Mouse (Mus musculus) heart, embryonic 16.5 days (tissue): Measurements from ENCODE around the gene Acadvl. TPM values are rescaled to one million over a fixed set of nuclear protein-coding genes. Genes with fewer than 3 reads are reported as not detected.
A peak's percentile ranks its signal among the peaks of the same experiment; 100 is the strongest.

Source experiments
- ATAC-seq: fragments of 200-750 bp; cut with Nextera tagmentation; replicated peaks from 2 replicates; pipeline ENCODE4 v1.8.0; 2017; ENCODE audit warnings: moderate number of reproducible peaks; ENCODE audit not compliant: insufficient read depth, low FRiP score; ENCODE audit errors: extremely low read depth
- H3K27ac ChIP-seq: fragments of 300-500 bp; sonication (generic); 2 replicates; pipeline ENCODE4 v1.5.1; 2014; ENCODE audit warnings: mild to moderate bottlenecking, low read length, control low read depth, moderate library complexity
- H3K27me3 ChIP-seq: fragments of 300-500 bp; sonication (generic); 2 replicates; pipeline ENCODE4 v1.6.1; 2014; ENCODE audit warnings: low read length, mixed read lengths; ENCODE audit not compliant: control insufficient read depth, insufficient read depth
- H3K36me3 ChIP-seq: fragments of 300-500 bp; sonication (generic); 2 replicates; pipeline ENCODE4 v1.6.1; 2014; ENCODE audit not compliant: control insufficient read depth, insufficient read depth
- H3K4me1 ChIP-seq: fragments of 300-500 bp; sonication (generic); 2 replicates; pipeline ENCODE4 v1.6.1; 2014; ENCODE audit warnings: low read length, mixed read lengths; ENCODE audit not compliant: control insufficient read depth, insufficient read depth
- H3K4me2 ChIP-seq: fragments of 300-500 bp; sonication (generic); 2 replicates; pipeline ENCODE4 v1.6.1; 2014; ENCODE audit warnings: low read depth, mild to moderate bottlenecking, control low read depth, low read length
- H3K4me3 ChIP-seq: fragments of 300-500 bp; sonication (generic); 2 replicates; pipeline ENCODE4 v1.5.1; 2014; ENCODE audit warnings: mild to moderate bottlenecking, control low read depth, low read length
- H3K9ac ChIP-seq: fragments of 300-500 bp; sonication (generic); 2 replicates; pipeline ENCODE4 v1.6.1; 2014; ENCODE audit warnings: low read length, control low read depth
- H3K9me3 ChIP-seq: fragments of 300-500 bp; sonication (generic); replicated peaks from 2 replicates; pipeline ENCODE4 v1.6.1; 2016; ENCODE audit warnings: low read length; ENCODE audit not compliant: control insufficient read depth
- WGBS: fragments of 180-500 bp; shearing (Covaris S2); extraction: QIAGEN DNeasy Blood & Tissue Kit; methylation state at CpG from one replicate; pipeline ENCODE4 v1.1.7; 2014; 5-methylcytosine and 5-hydroxymethylcytosine counted together
- microRNA counts: library from miRNA; unstranded; fragments of <30 nt; microRNA quantifications from one replicate; lab custom pipeline; 2016
- microRNA-seq: library from miRNA; unstranded; fragments of <30 nt; microRNA quantifications from one replicate; pipeline ENCODE4, GENCODE M21; 2017
- polyA plus RNA-seq: library from polyadenylated mRNA; unstranded; fragments of >200 nt; fragmentation: Nextera tagmentation; extraction: Ambion mirVana; gene quantifications from 2 replicates; pipeline ENCODE4 v1.2.1, GENCODE M21; 2015

Gene Acadvl
- polyA plus RNA-seq, 1 experiment from 2014 or later, result 276 TPM

DNA sequence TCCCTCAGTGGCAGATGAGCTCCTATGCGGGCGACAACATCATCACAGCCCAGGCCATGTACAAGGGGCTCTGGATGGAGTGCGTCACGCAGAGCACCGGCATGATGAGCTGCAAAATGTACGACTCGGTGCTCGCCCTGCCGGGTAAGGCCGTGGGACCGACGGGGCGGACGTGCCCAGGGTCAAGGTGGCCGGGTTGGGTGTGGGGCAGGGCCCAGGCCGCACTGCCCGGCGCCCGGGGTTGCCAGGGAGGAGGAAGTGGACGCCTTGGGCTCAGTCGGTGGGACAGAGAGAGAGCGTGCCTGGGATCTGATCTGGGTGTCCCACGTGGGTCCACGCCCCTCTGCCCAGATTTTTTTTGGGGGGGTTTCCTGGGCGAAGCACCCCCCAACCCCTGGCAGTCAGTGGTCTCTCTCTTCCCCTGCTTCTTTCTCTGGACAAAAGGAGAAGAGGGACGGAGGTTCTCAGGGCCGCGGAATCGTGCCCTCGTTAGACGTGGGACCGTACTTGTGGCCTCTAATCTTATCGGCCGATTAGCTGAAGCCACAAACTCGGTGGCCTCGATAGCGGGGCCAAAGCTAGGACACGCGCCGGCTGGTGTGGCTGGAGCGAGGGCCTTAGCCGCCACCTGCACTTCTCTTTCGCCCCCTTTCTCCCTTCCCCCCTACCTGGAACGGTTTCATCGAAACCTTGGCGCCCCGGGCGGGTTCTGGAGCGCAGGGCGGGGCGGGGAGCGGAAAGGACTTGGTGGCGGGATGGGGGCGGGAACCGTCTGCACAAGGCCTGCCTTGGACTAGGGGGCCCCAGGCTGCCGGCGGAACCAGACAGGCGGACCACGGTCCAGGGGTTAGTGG is 49.0 kb downstream of the Acadvl start:
- Histone ChIP-seq H3K9me3 (no peaks in the 10 kb centered on the region), H3K9ac (peak overlapping the region; percentile 72), H3K4me2 (peak overlapping the region; percentile 90), H3K36me3 (peaks cover 22% of the 10 kb centered on the region), H3K27ac (no peak overlapping the region; the same call in 1 of the 2 replicates), H3K27me3 (peaks cover 49% of the 10 kb centered on the region), H3K4me1 (peaks cover 18% of the 10 kb centered on the region), H3K4me3 (peak overlapping the region; percentile 54)
- WGBS, result 2% methylated on average over 56 of the region's 59 CpGs
- ATAC-seq, result peak; percentile 51; the same call in 1 of the 2 replicates

DNA sequence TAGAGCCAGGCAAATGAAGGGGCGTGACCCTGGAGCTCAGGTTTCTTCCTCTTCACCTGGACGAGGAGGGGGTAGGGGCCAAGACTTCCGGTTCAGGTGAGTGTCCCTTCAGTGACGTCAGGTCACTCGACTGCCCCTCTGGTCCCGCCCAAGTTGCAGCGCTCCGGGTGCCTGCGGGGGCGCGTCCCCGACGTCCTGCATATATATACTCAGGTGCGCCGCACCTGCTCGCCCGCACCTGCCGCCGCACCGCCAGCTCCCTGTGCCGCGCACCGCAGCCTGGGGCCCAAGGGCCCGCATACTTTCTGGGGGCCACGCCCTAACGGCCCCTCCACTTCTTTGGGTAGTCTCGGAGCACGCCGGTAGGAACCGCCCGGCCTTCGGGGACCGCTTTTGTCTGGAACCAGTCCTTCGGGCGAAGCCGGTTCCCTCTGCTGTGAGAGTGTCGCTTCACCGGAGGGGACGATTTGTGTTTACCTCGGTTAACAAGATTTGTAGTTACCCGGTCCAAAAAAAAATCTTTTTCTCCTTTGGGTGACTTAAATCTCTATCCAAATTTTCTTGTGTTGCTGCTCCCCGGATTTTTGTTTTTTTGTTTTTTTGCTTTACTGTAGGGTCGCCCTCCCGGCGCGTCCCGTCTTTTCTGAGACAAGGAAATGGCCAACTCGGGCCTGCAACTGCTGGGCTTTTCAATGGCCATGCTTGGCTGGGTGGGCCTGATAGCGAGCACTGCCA is 49.8 kb downstream of the Acadvl start:
- no peaks in the 10 kb centered on the region for H3K9me3 ChIP-seq
- ATAC-seq, result no peak
- peak overlapping the region; percentile 90 for H3K4me2 ChIP-seq
- H3K36me3 ChIP-seq, result peaks cover 20% of the 10 kb centered on the region
- H3K27ac ChIP-seq, result no peak overlapping the region; the same call in 1 of the 2 replicates
- 2% methylated on average over 49 of the region's 49 CpGs for WGBS
- H3K27me3 ChIP-seq, result peaks cover 49% of the 10 kb centered on the region
- H3K4me1 ChIP-seq, result peaks cover 18% of the 10 kb centered on the region
- H3K9ac ChIP-seq, result peak overlapping the region; percentile 43
- H3K4me3 ChIP-seq, result peak overlapping the region; percentile 54

DNA sequence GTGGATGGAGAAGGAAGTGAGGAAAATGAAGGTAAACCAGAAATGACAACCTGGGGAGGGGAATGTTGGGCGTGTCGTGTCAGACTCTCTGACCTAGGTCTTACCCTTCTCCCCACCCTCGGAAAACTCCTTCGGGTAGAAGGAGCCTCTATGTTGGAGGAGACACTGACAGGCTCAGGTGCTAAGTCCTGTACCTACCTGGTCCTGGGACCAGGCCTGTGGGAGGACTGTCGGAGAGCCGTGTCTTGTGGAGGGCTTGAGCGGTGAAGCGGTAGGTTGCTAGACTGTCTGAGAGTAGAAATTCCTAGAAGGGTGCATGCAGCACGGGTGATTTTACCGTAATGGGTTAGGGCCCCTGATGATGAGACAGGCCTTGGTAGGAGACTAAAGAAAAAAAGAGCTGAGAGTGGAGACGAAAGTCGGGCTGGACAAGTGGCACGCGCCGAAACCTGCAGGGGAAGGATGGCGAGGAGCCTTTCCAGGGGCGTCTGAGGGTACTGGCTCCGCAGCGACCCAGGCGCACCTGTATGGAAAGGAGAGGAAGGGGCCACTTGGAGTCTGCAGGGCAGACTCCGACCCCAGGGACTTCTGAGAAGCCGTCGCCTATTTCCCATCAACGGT is 50.5 kb downstream of the Acadvl start, which contains the start of gene Cldn7:
TSS of gene Cldn7 (plus strand) at position 130 of the 621 bp plus-strand sequence.
- H3K36me3 ChIP-seq, result peaks cover 13% of the 10 kb centered on the region
- H3K4me3 ChIP-seq, result peak within 1 kb of the TSS; percentile 54
- peak within 1 kb of the TSS; percentile 43 for H3K9ac ChIP-seq
- peaks cover 49% of the 10 kb centered on the region for H3K27me3 ChIP-seq
- peaks cover 18% of the 10 kb centered on the region for H3K4me1 ChIP-seq
- no peak within 1 kb of the TSS for H3K27ac ChIP-seq
- H3K4me2 ChIP-seq, result peak within 1 kb of the TSS; percentile 47
- no peaks in the 10 kb centered on the region for H3K9me3 ChIP-seq
- 11% methylated on average over 24 of the region's 24 CpGs for WGBS
- ATAC-seq, result no peak

DNA sequence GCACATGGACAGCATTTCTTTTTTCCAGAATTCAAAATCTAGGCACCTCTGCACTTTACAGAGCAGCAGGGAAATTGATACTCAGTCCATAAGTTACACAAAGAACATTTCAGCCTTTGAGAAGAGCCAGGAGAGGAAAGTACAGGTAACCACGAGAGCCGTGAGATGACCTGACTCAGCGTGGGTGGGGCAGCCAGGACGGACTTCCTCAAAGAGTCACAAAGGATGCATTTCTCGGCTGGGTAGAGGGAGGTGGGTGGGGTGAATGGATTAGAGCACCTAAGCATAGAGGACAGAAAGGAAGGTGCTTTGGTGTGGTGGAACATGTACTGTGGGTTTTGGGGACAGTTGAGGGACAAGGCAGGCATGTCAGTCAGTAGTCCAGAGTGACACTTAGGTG is 53.4 kb downstream of the Acadvl start:
- ATAC-seq, result no peak
- no peak overlapping the region for H3K4me2 ChIP-seq
- H3K27me3 ChIP-seq, result peaks cover 44% of the 10 kb centered on the region

DNA sequence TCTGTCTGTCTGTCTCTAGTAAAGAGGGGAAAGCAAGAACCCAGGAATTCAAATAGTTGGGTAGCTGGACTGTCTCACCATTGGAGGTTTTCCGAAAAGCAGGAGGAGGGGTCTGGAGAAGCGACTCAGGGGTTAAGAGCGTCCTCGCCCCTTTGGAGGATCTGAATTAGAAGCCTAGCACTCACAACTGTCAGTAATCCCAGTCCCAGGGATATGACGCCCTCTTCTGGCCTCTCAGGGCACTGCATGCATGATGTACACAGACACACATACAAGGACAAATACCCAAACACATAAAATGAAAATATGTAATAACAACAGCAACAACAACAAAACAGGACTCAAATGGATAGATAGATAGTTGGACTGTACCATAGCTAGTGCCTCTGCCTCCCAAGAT is 54.6 kb downstream of the Acadvl start:
- Histone ChIP-seq H3K4me2 (no peak overlapping the region), H3K4me3 (no peak overlapping the region), H3K27me3 (peaks cover 33% of the 10 kb centered on the region), H3K9me3 (no peaks in the 10 kb centered on the region), H3K27ac (no peak overlapping the region), H3K36me3 (no peaks in the 10 kb centered on the region), H3K4me1 (peaks cover 4% of the 10 kb centered on the region; the same call in 1 of the 2 replicates), H3K9ac (no peak overlapping the region)
- WGBS, result 35% methylated on average over 5 of the region's 5 CpGs
- no peak for ATAC-seq

More for the DNA sequence above, 53.4 kb downstream of the Acadvl start:
- Histone ChIP-seq H3K36me3 (no peaks in the 10 kb centered on the region), H3K9ac (no peak overlapping the region), H3K4me3 (no peak overlapping the region), H3K4me1 (peaks cover 15% of the 10 kb centered on the region), H3K9me3 (no peaks in the 10 kb centered on the region), H3K27ac (no peak overlapping the region)
- WGBS, result 25% methylated on average over 5 of the region's 5 CpGs

MicroRNAs encoded within 50 kb of the gene (microRNA counts, 519-probe panel; counts per million panel counts)
- not detected for microRNA mmu-miR-324-3p (lab: Ali Mortazavi, UCI)
- 2,632 counts per million, percentile 66 among the panel's probes with 10 or more counts for microRNA mmu-miR-324-5p (lab: Ali Mortazavi, UCI)

Small RNA genes within 50 kb of the gene (microRNA-seq; reads per million reads assigned to microRNA genes)
- not detected for gene Gm44349
- gene Mir324, result 2,192 reads per million, percentile 84 among the genes with 10 or more reads in this experiment

Other genes starting within 250 kb of the Acadvl start
- 3.6 TPM in 2 replicates for gene Zbtb4, start 249.5 kb downstream of the Acadvl start, polyA plus RNA-seq
- gene Chrnb1, start 219.5 kb downstream of the Acadvl start, polyA plus RNA-seq, result 5.8 and 6.0 TPM in 2 replicates
- 2.2 and 3.0 TPM in 2 replicates for gene Fgf11, start 213.6 kb downstream of the Acadvl start, polyA plus RNA-seq
- 3.1 TPM in 2 replicates for gene Tmem102, start 209.8 kb downstream of the Acadvl start, polyA plus RNA-seq
- gene Gm39566, start 200.1 kb downstream of the Acadvl start, polyA plus RNA-seq, result not detected in 2 replicates
- gene Spem2, start 196.9 kb downstream of the Acadvl start, polyA plus RNA-seq, result not detected in 2 replicates
- not detected in 2 replicates for gene Spem1, start 193.2 kb downstream of the Acadvl start, polyA plus RNA-seq
- 1.6 and 2.0 TPM in 2 replicates for gene Nlgn2, start 177.6 kb downstream of the Acadvl start, polyA plus RNA-seq
- gene Tmem256, start 176.9 kb downstream of the Acadvl start, polyA plus RNA-seq, result 258 and 323 TPM in 2 replicates
- gene Plscr3, start 169.0 kb downstream of the Acadvl start, polyA plus RNA-seq, result 72.1 and 74.9 TPM in 2 replicates
- gene Tnk1, start 156.7 kb downstream of the Acadvl start, polyA plus RNA-seq, result 0.26 and 0.90 TPM in 2 replicates
- gene Tmem95, start 137.4 kb downstream of the Acadvl start, polyA plus RNA-seq, result not detected in 2 replicates
- gene Kctd11, start 134.0 kb downstream of the Acadvl start, polyA plus RNA-seq, result 3.9 and 4.3 TPM in 2 replicates
- 10.8 and 19.9 TPM in 2 replicates for gene Acap1, start 119.9 kb downstream of the Acadvl start, polyA plus RNA-seq
- 4.1 and 4.4 TPM in 2 replicates for gene 2810408A11Rik, start 114.4 kb downstream of the Acadvl start, polyA plus RNA-seq
- 7.4 and 8.7 TPM in 2 replicates for gene Neurl4, start 114.3 kb downstream of the Acadvl start, polyA plus RNA-seq
- gene Gps2, start 101.5 kb downstream of the Acadvl start, polyA plus RNA-seq, result 50.1 and 51.2 TPM in 2 replicates
- gene Eif5a, start 93.5 kb downstream of the Acadvl start, polyA plus RNA-seq, result 1,137 and 1,317 TPM in 2 replicates
- gene Ybx2, start 79.6 kb downstream of the Acadvl start, polyA plus RNA-seq, result 5.3 and 7.3 TPM in 2 replicates
- gene Slc2a4, start 67.2 kb downstream of the Acadvl start, polyA plus RNA-seq, result 56.1 and 58.4 TPM in 2 replicates
- 7.5 and 14.4 TPM in 2 replicates for gene Cldn7, start 50.6 kb downstream of the Acadvl start, polyA plus RNA-seq
- 23.9 and 25.0 TPM in 2 replicates for gene Ctdnep1, start 34.3 kb downstream of the Acadvl start, polyA plus RNA-seq
- 111 and 116 TPM in 2 replicates for gene Elp5, start 32.9 kb downstream of the Acadvl start, polyA plus RNA-seq
- 421 and 428 TPM in 2 replicates for gene Gabarap, start 24.3 kb downstream of the Acadvl start, polyA plus RNA-seq
- gene Phf23, start 19.6 kb downstream of the Acadvl start, polyA plus RNA-seq, result 42.0 and 43.9 TPM in 2 replicates
- 17.1 and 19.2 TPM in 2 replicates for gene Dvl2, start 14.8 kb downstream of the Acadvl start, polyA plus RNA-seq
- 4.6 and 4.7 TPM in 2 replicates for gene Dlg4, start 1.5 kb upstream of the Acadvl start, polyA plus RNA-seq
- gene Asgr1, start 38.7 kb upstream of the Acadvl start, polyA plus RNA-seq, result not detected in 2 replicates
- 0.22 TPM in 1 of 2 replicates, not detected in the other for gene Asgr2, start 77.2 kb upstream of the Acadvl start, polyA plus RNA-seq
- gene Mgl2, start 114.9 kb upstream of the Acadvl start, polyA plus RNA-seq, result 0.64 and 1.1 TPM in 2 replicates
- 0.51 and 1.1 TPM in 2 replicates for gene Clec10a, start 140.8 kb upstream of the Acadvl start, polyA plus RNA-seq
- 0.33 and 0.41 TPM in 2 replicates for gene Slc16a11, start 197.3 kb upstream of the Acadvl start, polyA plus RNA-seq
- 5.0 and 5.6 TPM in 2 replicates for gene Slc16a13, start 205.7 kb upstream of the Acadvl start, polyA plus RNA-seq
- 18.1 and 20.2 TPM in 2 replicates for gene Bcl6b, start 214.4 kb upstream of the Acadvl start, polyA plus RNA-seq
- gene 0610010K14Rik, start 222.5 kb upstream of the Acadvl start, polyA plus RNA-seq, result 116 and 121 TPM in 2 replicates
- 8.2 and 9.0 TPM in 2 replicates for gene Gm21988, start 224.4 kb upstream of the Acadvl start, polyA plus RNA-seq
- 218 and 227 TPM in 2 replicates for gene Rnasek, start 224.4 kb upstream of the Acadvl start, polyA plus RNA-seq
- gene Alox12, start 239.9 kb upstream of the Acadvl start, polyA plus RNA-seq, result 3.5 and 4.2 TPM in 2 replicates